Mouse (Mus musculus): ENCODE data around the gene Pde4b. TPM values are rescaled to one million over a fixed set of nuclear protein-coding genes. Genes with fewer than 3 reads are reported as not detected.

The Pde4b gene
- polyA plus RNA-seq, 1 experiment from 2014 or later = 7.7 TPM

DNA sequence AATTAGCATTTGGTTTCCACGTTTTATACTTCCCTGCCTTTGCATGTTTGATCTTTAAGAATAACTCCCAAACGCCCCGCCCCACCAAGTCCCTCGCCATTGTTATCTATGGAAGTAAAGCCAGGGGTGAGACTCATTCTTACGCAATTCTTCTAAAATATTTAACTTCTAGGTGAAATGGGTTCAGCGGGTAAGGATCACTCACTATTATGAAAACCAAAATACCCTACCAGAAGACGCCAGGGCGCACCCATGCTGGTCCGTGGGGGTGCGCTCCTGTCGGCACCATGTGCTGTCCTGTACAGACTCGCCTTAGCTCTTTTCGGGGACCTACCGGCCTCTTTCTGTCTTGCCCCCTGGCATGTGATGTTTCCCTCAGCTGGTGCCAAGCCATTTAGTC, 490.3 kb downstream of the Pde4b start:
- DNase-seq (ENCODE audit: low spot score) (no peak), ATAC-seq (replicated peaks; ENCODE audit: low FRiP score) (no peak)
- no peaks in the 10 kb centered on the region for H3K27me3 ChIP-seq (ENCODE audit: control insufficient read depth, insufficient read depth, low read length)
- no peaks in the 10 kb centered on the region for H3K4me1 ChIP-seq (replicated peaks; ENCODE audit: control insufficient read depth, insufficient read depth, low read length)
- 81% methylated on average over 14 of the region's 14 CpGs for WGBS
- H3K4me2 ChIP-seq (ENCODE audit: low read depth, low read length, severe bottlenecking) = no peak overlapping the region
- no peaks in the 10 kb centered on the region for H3K36me3 ChIP-seq (ENCODE audit: control insufficient read depth, insufficient read depth, low read length)
- no peak overlapping the region for H3K4me3 ChIP-seq (ENCODE audit: low read depth, low read length)
- no peak overlapping the region for H3K9ac ChIP-seq (ENCODE audit: low read length)
- H3K9me3 ChIP-seq (ENCODE audit: control insufficient read depth, low read length) = no peaks in the 10 kb centered on the region
- no peak overlapping the region for H3K27ac ChIP-seq (ENCODE audit: low read depth, low read length)

DNA sequence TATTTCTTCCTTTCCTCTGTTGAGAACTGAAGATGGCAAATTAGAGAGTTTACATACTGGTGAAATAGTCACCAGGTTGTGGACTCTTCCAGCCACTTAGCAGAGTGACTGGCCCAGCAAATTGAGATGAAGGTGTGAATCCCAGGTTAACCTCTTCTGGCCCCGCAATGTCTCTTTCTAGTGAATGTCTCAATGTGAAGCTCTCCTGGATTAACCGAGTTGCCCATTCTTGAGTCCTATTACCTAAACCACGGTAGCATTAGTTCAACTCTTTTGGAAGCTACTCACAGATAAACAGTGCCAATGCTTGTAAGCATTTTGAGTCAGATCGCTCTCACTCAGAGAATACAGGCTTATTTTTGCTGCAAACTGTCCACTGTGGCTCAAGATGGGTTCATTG, 491.7 kb downstream of the Pde4b start:
- Histone ChIP-seq H3K36me3 (ENCODE audit: control insufficient read depth, insufficient read depth, low read length) (no peaks in the 10 kb centered on the region), H3K4me1 (replicated peaks; ENCODE audit: control insufficient read depth, insufficient read depth, low read length) (no peaks in the 10 kb centered on the region), H3K9ac (ENCODE audit: low read length) (no peak overlapping the region), H3K27me3 (ENCODE audit: control insufficient read depth, insufficient read depth, low read length) (no peaks in the 10 kb centered on the region), H3K9me3 (ENCODE audit: control insufficient read depth, low read length) (no peaks in the 10 kb centered on the region), H3K27ac (ENCODE audit: low read depth, low read length) (no peak overlapping the region), H3K4me3 (ENCODE audit: low read depth, low read length) (no peak overlapping the region), H3K4me2 (ENCODE audit: low read depth, low read length, severe bottlenecking) (no peak overlapping the region)
- WGBS = 93% methylated on average over 4 of the region's 4 CpGs
- DNase-seq (ENCODE audit: low spot score) (no peak), ATAC-seq (replicated peaks; ENCODE audit: low FRiP score) (no peak)

DNA sequence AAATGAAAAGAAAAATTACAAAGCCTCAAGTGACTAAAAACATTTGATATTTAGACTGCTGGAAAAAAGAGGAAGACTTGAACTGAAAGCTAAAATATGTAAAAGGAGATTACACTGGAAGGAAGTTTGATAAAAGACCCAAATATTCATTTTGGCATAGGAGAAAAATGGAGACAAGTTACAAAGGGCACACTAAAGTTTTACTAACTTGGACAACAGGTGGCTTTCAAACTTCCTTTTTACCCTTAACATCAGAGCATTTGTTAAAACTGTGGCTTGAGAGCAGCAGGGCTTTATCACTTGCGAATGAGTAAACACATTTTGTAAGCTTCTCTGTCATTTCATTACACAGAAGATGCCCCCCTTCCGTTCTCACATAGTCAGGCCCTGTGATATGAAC, 492.4 kb downstream of the Pde4b start:
- no peak overlapping the region for H3K4me3 ChIP-seq (ENCODE audit: low read depth, low read length)
- H3K4me1 ChIP-seq (replicated peaks; ENCODE audit: control insufficient read depth, insufficient read depth, low read length) = no peaks in the 10 kb centered on the region
- no peak for ATAC-seq (replicated peaks; ENCODE audit: low FRiP score)
- 86% methylated on average over 2 of the region's 2 CpGs for WGBS
- no peaks in the 10 kb centered on the region for H3K9me3 ChIP-seq (ENCODE audit: control insufficient read depth, low read length)
- DNase-seq (ENCODE audit: low spot score) = no peak
- H3K4me2 ChIP-seq (ENCODE audit: low read depth, low read length, severe bottlenecking) = no peak overlapping the region
- no peak overlapping the region for H3K27ac ChIP-seq (ENCODE audit: low read depth, low read length)
- no peaks in the 10 kb centered on the region for H3K36me3 ChIP-seq (ENCODE audit: control insufficient read depth, insufficient read depth, low read length)
- H3K9ac ChIP-seq (ENCODE audit: low read length) = no peak overlapping the region
- no peaks in the 10 kb centered on the region for H3K27me3 ChIP-seq (ENCODE audit: control insufficient read depth, insufficient read depth, low read length)

DNA sequence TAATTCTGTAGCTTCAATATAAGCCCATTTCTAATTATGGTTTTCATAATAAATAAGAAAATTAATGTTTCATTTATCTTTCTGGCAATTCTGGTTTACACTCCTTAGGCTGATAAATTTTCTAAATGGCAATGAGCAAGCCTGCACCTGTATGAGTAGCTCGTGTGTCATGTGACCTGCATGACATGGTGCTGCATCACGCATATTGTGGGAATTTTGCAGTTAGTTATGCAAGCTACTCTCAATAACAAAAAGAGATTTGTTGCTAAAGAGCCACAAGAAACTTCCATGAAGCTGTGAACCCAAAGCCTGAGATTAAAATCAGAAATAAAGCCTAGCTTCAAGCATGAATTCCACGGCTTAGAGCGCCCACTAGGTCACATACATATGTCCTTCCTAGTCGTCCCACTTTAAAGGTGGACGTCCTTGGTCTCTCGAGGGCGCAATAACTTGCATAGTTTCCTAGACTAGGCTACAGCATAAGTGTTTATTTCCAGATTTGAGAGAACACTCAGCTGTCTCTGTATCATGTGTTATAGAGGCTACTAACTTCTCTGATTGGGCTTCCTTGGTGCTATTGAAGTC, 494.9 kb downstream of the Pde4b start:
- H3K9ac ChIP-seq (ENCODE audit: low read length) = no peak overlapping the region
- no peak for DNase-seq (ENCODE audit: low spot score)
- no peaks in the 10 kb centered on the region for H3K9me3 ChIP-seq (ENCODE audit: control insufficient read depth, low read length)
- 84% methylated on average over 8 of the region's 8 CpGs for WGBS
- H3K27ac ChIP-seq (ENCODE audit: low read depth, low read length) = no peak overlapping the region
- H3K4me1 ChIP-seq (replicated peaks; ENCODE audit: control insufficient read depth, insufficient read depth, low read length) = 0 out of 2 replicates have a peak, but pooled peaks cover 2% of the 10 kb centered on the region
- H3K36me3 ChIP-seq (ENCODE audit: control insufficient read depth, insufficient read depth, low read length) = no peaks in the 10 kb centered on the region
- no peak for ATAC-seq (replicated peaks; ENCODE audit: low FRiP score)
- H3K4me3 ChIP-seq (ENCODE audit: low read depth, low read length) = no peak overlapping the region
- no peak overlapping the region for H3K4me2 ChIP-seq (ENCODE audit: low read depth, low read length, severe bottlenecking)
- peaks cover 2% of the 10 kb centered on the region; the same call in 1 of the 2 replicates for H3K27me3 ChIP-seq (ENCODE audit: control insufficient read depth, insufficient read depth, low read length)

DNA sequence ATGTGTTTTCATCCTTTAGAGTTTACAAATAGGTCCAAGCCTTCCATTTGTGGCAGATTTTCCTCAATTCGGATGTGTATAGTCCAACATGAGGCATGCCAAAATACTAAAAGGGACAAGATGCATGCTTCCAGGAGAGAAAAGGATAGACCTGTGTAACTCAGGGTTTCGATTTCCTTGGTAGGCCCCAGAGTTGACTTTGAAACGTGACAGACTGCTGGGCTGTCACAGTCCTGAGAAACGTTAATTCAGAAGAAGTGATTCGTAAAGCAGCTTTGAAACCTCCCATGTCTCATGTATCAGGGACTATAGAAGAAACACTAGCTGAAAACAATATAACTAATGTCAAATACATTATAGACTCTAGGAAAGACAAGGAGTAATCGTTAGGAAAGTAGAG, 495.6 kb downstream of the Pde4b start:
- no peak overlapping the region for H3K9ac ChIP-seq (ENCODE audit: low read length)
- H3K4me2 ChIP-seq (ENCODE audit: low read depth, low read length, severe bottlenecking) = no peak overlapping the region
- H3K4me1 ChIP-seq (replicated peaks; ENCODE audit: control insufficient read depth, insufficient read depth, low read length) = 0 out of 2 replicates have a peak, but pooled peaks cover 2% of the 10 kb centered on the region
- peaks cover 2% of the 10 kb centered on the region; the same call in 1 of the 2 replicates for H3K27me3 ChIP-seq (ENCODE audit: control insufficient read depth, insufficient read depth, low read length)
- H3K36me3 ChIP-seq (ENCODE audit: control insufficient read depth, insufficient read depth, low read length) = no peaks in the 10 kb centered on the region
- H3K27ac ChIP-seq (ENCODE audit: low read depth, low read length) = no peak overlapping the region
- no peaks in the 10 kb centered on the region for H3K9me3 ChIP-seq (ENCODE audit: control insufficient read depth, low read length)
- ATAC-seq (replicated peaks; ENCODE audit: low FRiP score) (no peak), DNase-seq (ENCODE audit: low spot score) (no peak)
- WGBS = 79% methylated on average over 6 of the region's 6 CpGs
- H3K4me3 ChIP-seq (ENCODE audit: low read depth, low read length) = no peak overlapping the region

DNA sequence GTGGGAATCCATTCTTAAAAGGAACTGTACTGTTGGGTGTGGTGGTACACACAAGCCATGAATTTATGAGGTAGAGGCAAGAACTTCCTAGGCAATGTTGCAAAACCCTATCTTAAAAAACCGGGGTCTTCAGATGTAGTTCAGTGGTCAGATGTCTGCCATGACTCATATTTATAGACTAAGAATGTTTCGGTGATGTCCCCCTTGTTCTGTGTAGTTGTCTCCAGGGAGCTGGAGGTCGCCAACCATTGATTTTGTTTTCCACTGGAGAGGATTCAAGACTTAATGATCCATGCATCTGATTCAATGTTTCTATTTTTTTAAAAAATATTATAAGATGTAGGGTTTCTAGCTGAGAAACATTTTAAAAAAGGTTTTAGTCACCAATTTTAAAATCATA, 496.1 kb downstream of the Pde4b start:
- H3K9me3 ChIP-seq (ENCODE audit: control insufficient read depth, low read length) = no peaks in the 10 kb centered on the region
- ATAC-seq (replicated peaks; ENCODE audit: low FRiP score) (no peak), DNase-seq (ENCODE audit: low spot score) (no peak)
- H3K9ac ChIP-seq (ENCODE audit: low read length) = no peak overlapping the region
- H3K4me1 ChIP-seq (replicated peaks; ENCODE audit: control insufficient read depth, insufficient read depth, low read length) = peaks cover 2% of the 10 kb centered on the region; the same call in 1 of the 2 replicates
- no peaks in the 10 kb centered on the region for H3K36me3 ChIP-seq (ENCODE audit: control insufficient read depth, insufficient read depth, low read length)
- no peak overlapping the region for H3K27ac ChIP-seq (ENCODE audit: low read depth, low read length)
- H3K4me3 ChIP-seq (ENCODE audit: low read depth, low read length) = no peak overlapping the region
- peaks cover 2% of the 10 kb centered on the region; the same call in 1 of the 2 replicates for H3K27me3 ChIP-seq (ENCODE audit: control insufficient read depth, insufficient read depth, low read length)
- WGBS = 89% methylated on average over 3 of the region's 3 CpGs
- no peak overlapping the region for H3K4me2 ChIP-seq (ENCODE audit: low read depth, low read length, severe bottlenecking)

DNA sequence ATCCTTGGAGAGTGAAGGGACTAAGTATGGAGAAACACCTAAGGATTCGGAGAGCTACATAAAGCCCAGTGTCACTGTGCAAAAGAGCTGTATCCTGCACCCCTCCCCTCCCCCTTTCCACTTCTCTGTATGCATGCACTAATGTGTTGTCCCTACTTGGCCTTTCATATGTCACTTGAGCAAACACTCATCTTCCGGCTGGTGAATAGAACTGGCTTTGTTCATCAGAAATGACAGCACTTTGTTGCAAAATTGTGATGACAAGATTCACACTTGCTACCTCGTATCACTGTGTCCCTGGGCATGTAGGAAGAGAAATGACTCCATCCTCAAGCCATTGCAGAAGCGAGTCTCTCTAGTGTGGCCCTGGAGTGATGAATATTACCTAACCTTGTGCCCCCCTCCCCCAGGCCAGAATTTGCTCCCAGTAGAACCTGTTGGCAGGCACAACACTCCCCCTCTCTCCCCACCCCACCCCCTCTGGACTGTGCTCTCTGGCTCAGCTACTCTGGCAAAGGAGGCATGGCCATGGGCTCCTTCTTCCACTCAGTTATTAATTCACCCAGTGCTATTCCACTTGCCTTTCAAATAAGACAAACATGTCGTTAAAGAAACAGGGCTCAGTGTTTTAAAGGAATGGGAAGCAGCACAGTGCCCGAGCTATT, 497.4 kb downstream of the Pde4b start:
- Histone ChIP-seq H3K4me1 (replicated peaks; ENCODE audit: control insufficient read depth, insufficient read depth, low read length) (peaks cover 9% of the 10 kb centered on the region), H3K27ac (ENCODE audit: low read depth, low read length) (no peak overlapping the region), H3K27me3 (ENCODE audit: control insufficient read depth, insufficient read depth, low read length) (peaks cover 2% of the 10 kb centered on the region; the same call in 1 of the 2 replicates), H3K4me2 (ENCODE audit: low read depth, low read length, severe bottlenecking) (no peak overlapping the region), H3K4me3 (ENCODE audit: low read depth, low read length) (no peak overlapping the region), H3K9me3 (ENCODE audit: control insufficient read depth, low read length) (no peaks in the 10 kb centered on the region), H3K36me3 (ENCODE audit: control insufficient read depth, insufficient read depth, low read length) (no peaks in the 10 kb centered on the region), H3K9ac (ENCODE audit: low read length) (no peak overlapping the region)
- ATAC-seq (replicated peaks; ENCODE audit: low FRiP score) (no peak), DNase-seq (ENCODE audit: low spot score) (no peak)
- 49% methylated on average over 6 of the region's 6 CpGs for WGBS

DNA sequence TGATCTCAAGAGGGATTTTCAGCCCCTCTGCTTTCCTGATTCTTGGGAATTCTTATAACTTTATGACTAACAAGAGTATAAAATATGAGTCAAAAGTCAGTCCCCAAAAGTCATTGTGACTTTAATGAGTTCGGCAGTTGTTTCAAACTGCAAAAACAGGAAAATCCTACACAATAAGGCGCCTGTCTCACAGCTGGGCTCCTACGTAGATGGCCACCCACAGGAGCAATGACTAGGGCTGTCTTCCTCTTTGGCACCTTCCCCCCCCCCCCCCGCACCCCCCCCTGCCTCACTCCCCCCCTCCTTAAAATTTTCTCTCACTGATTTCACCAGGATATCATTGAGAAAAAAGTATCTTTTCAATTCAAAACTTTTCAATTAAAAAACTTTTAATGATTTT, 498.2 kb downstream of the Pde4b start:
- Histone ChIP-seq H3K4me2 (ENCODE audit: low read depth, low read length, severe bottlenecking) (no peak overlapping the region), H3K9ac (ENCODE audit: low read length) (no peak overlapping the region), H3K9me3 (ENCODE audit: control insufficient read depth, low read length) (no peaks in the 10 kb centered on the region), H3K4me3 (ENCODE audit: low read depth, low read length) (no peak overlapping the region), H3K27me3 (ENCODE audit: control insufficient read depth, insufficient read depth, low read length) (peaks cover 2% of the 10 kb centered on the region; the same call in 1 of the 2 replicates), H3K27ac (ENCODE audit: low read depth, low read length) (no peak overlapping the region), H3K4me1 (replicated peaks; ENCODE audit: control insufficient read depth, insufficient read depth, low read length) (peaks cover 9% of the 10 kb centered on the region), H3K36me3 (ENCODE audit: control insufficient read depth, insufficient read depth, low read length) (no peaks in the 10 kb centered on the region)
- 34% methylated on average over 4 of the region's 4 CpGs for WGBS
- DNase-seq (ENCODE audit: low spot score) = no peak
- no peak for ATAC-seq (replicated peaks; ENCODE audit: low FRiP score)

DNA sequence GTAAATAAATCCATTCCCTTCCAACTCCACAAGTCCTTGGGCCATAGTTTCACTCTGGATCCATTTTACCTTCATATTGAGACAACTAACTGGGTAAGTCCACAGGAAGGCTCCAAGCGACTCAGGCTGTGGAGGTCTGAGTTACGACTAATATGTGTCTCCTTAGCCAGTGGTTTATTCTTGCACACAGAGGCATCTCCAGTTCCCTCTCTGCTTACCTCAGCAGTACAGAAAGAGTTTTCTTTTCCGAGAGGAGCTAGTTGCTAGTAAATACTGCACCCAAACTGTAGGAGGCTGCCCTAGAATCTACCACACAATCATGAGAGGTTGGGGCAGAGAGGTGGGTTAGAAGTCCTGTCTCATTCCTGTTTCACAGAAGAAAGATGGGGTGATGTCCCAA, 499.4 kb downstream of the Pde4b start:
- no peak for ATAC-seq (replicated peaks; ENCODE audit: low FRiP score)
- H3K4me2 ChIP-seq (ENCODE audit: low read depth, low read length, severe bottlenecking) = no peak overlapping the region
- peaks cover 2% of the 10 kb centered on the region; the same call in 1 of the 2 replicates for H3K27me3 ChIP-seq (ENCODE audit: control insufficient read depth, insufficient read depth, low read length)
- no peak overlapping the region for H3K9ac ChIP-seq (ENCODE audit: low read length)
- H3K9me3 ChIP-seq (ENCODE audit: control insufficient read depth, low read length) = no peaks in the 10 kb centered on the region
- H3K27ac ChIP-seq (ENCODE audit: low read depth, low read length) = no peak overlapping the region
- no peaks in the 10 kb centered on the region for H3K36me3 ChIP-seq (ENCODE audit: control insufficient read depth, insufficient read depth, low read length)
- WGBS = 93% methylated on average over 3 of the region's 3 CpGs
- H3K4me1 ChIP-seq (replicated peaks; ENCODE audit: control insufficient read depth, insufficient read depth, low read length) = peaks cover 9% of the 10 kb centered on the region
- no peak overlapping the region for H3K4me3 ChIP-seq (ENCODE audit: low read depth, low read length)
- DNase-seq (ENCODE audit: low spot score) = no peak
